Mouse (Mus musculus) midbrain, embryonic 10.5 days (tissue): ENCODE results near the gene Slc11a1. TPM values are rescaled to one million over a fixed set of nuclear protein-coding genes. Genes with fewer than 3 reads are reported as not detected.

Experiments
- microRNA counts: library from miRNA; unstranded; fragments of <30 nt; microRNA quantifications from one replicate; lab custom pipeline; 2017
- microRNA-seq: library from miRNA; unstranded; fragments of <30 nt; microRNA quantifications from one replicate; pipeline ENCODE4, GENCODE M21; 2017
- polyA plus RNA-seq: library from polyadenylated mRNA; unstranded; fragments of >200 nt; fragmentation: Nextera tagmentation; extraction: Ambion mirVana; gene quantifications from 2 replicates; pipeline ENCODE4 v1.2.1, GENCODE M21; 2016

The Slc11a1 gene
- polyA plus RNA-seq, 1 experiment from 2014 or later, result 1.4 TPM

MicroRNA genes within 50 kb of the gene (microRNA counts, 519-probe panel; counts per million panel counts)
- microRNA mmu-miR-26b (lab: Ali Mortazavi, UCI), result 2,076 counts per million, percentile 4 among the panel's probes with 10 or more counts

Small RNA genes lying within 50 kb of the gene (microRNA-seq; reads per million reads assigned to microRNA genes)
- 31,304 reads per million, percentile 99 among the genes with 10 or more reads in this experiment for gene Mir26b

Other genes with a start within 250 kb of the Slc11a1 start
- 0.29 and 0.51 TPM in 2 replicates for gene Rufy4, start 249.7 kb upstream of the Slc11a1 start, polyA plus RNA-seq
- gene Cxcr2, start 221.2 kb upstream of the Slc11a1 start, polyA plus RNA-seq, result 0.07 TPM in 1 of 2 replicates, not detected in the other
- gene Cxcr1, start 180.6 kb upstream of the Slc11a1 start, polyA plus RNA-seq, result not detected in 2 replicates
- gene Arpc2, start 139.1 kb upstream of the Slc11a1 start, polyA plus RNA-seq, result 353 and 368 TPM in 2 replicates
- gene Gpbar1, start 96.6 kb upstream of the Slc11a1 start, polyA plus RNA-seq, result 0.25 TPM in 2 replicates
- gene Aamp, start 90.5 kb upstream of the Slc11a1 start, polyA plus RNA-seq, result 241 and 246 TPM in 2 replicates
- gene Pnkd, start 90.3 kb upstream of the Slc11a1 start, polyA plus RNA-seq, result 99.5 and 107 TPM in 2 replicates
- gene Tmbim1, start 69.6 kb upstream of the Slc11a1 start, polyA plus RNA-seq, result 8.6 TPM in 2 replicates
- gene Catip, start 13.1 kb upstream of the Slc11a1 start, polyA plus RNA-seq, result 0.12 and 0.22 TPM in 2 replicates
- gene Ctdsp1, start 16.3 kb downstream of the Slc11a1 start, polyA plus RNA-seq, result 31.8 and 34.4 TPM in 2 replicates
- 0.15 and 0.25 TPM in 2 replicates for gene Vil1, start 34.2 kb downstream of the Slc11a1 start, polyA plus RNA-seq
- 103 and 104 TPM in 2 replicates for gene Cnot9, start 130.9 kb downstream of the Slc11a1 start, polyA plus RNA-seq
- 2.0 and 2.8 TPM in 2 replicates for gene Plcd4, start 167.7 kb downstream of the Slc11a1 start, polyA plus RNA-seq
- gene Usp37, start 169.1 kb downstream of the Slc11a1 start, polyA plus RNA-seq, result 50.1 and 51.5 TPM in 2 replicates
- gene Zfp142, start 213.1 kb downstream of the Slc11a1 start, polyA plus RNA-seq, result 9.3 and 10.0 TPM in 2 replicates
- 18.9 and 20.2 TPM in 2 replicates for gene Bcs1l, start 213.1 kb downstream of the Slc11a1 start, polyA plus RNA-seq
- 33.7 and 37.8 TPM in 2 replicates for gene Rnf25, start 226.2 kb downstream of the Slc11a1 start, polyA plus RNA-seq
- gene Stk36, start 226.2 kb downstream of the Slc11a1 start, polyA plus RNA-seq, result 13.8 and 17.3 TPM in 2 replicates